ENCODE assay signal across 9 mouse cellular contexts in genomic region chr10:91883155-91883554, GRCm38 (mm10).
DNase-seq lines count a peak whose midpoint lies in the region; ATAC-seq lines count a peak whose summit lies in the region.
"Had no signal": no experiment of that assay in that cellular context is flagged by ENCODE, and none has a peak within 500 bp of the region (broad histone marks: within the 10 kb centered on the region; RNA-seq: fewer than 3 reads in every experiment).

No protein-coding gene starts in this region.

- DNase-seq in forebrain, embryonic 14.5 days (ENCODE audit: low spot score) = peak; percentile 7
- DNase-seq in midbrain, embryonic 10.5 days (ENCODE audit: low spot score) = peak; percentile 27
- peak; percentile 27 for DNase-seq in embryo, embryonic 10 days (ENCODE audit: low spot score)
- DNase-seq in mesoderm, embryonic 11.5 days (ENCODE audit: low read depth, low spot score) = peak; percentile 21

- H3K9me3 ChIP-seq in forebrain, embryonic 14.5 days (replicated peaks; ENCODE audit: control insufficient read depth, low read length) = no peaks in the 10 kb centered on the region
- no peaks in the 10 kb centered on the region for H3K9me3 ChIP-seq in forebrain, embryonic 15.5 days
- no peaks in the 10 kb centered on the region for H3K9me3 ChIP-seq in midbrain, embryonic 10.5 days (replicated peaks)
- H3K9me3 ChIP-seq in midbrain, embryonic 16.5 days (replicated peaks; ENCODE audit: control insufficient read depth, low read length, poor library complexity, severe bottlenecking) = no peaks in the 10 kb centered on the region

- H3K4me3 ChIP-seq in forebrain, embryonic 14.5 days (ENCODE audit: low read depth, low read length) = no peak overlapping the region
- H3K4me3 ChIP-seq in forebrain, embryonic 15.5 days = no peak overlapping the region
- no peak overlapping the region for H3K4me3 ChIP-seq in midbrain, embryonic 10.5 days
- no peak overlapping the region for H3K4me3 ChIP-seq in midbrain, embryonic 16.5 days (ENCODE audit: low read depth, low read length)

- H3K36me3 ChIP-seq in forebrain, embryonic 14.5 days (ENCODE audit: control insufficient read depth, insufficient read depth, low read length) = no peaks in the 10 kb centered on the region
- H3K36me3 ChIP-seq in forebrain, embryonic 15.5 days = no peaks in the 10 kb centered on the region
- H3K36me3 ChIP-seq in midbrain, embryonic 10.5 days = no peaks in the 10 kb centered on the region
- H3K36me3 ChIP-seq in midbrain, embryonic 16.5 days (ENCODE audit: control insufficient read depth, insufficient read depth, low read length) = no peaks in the 10 kb centered on the region
- H3K36me3 ChIP-seq: G1E had no signal

- ATAC-seq in forebrain, embryonic 14.5 days = no peak
- no peak for ATAC-seq in forebrain, embryonic 15.5 days (replicated peaks)
- no peak for ATAC-seq in midbrain, embryonic 16.5 days
- no peak for ATAC-seq in erythroid progenitor cell, adult 5-6 weeks (replicated peaks; ENCODE audit: low FRiP score, poor library complexity, severe bottlenecking)
- ATAC-seq in inflammation-experienced regulatory T-cells, adult 6 months = no peak

- no peaks in the 10 kb centered on the region for H3K27me3 ChIP-seq in forebrain, embryonic 14.5 days (replicated peaks; ENCODE audit: control insufficient read depth, insufficient read depth, low read length)
- H3K27me3 ChIP-seq in forebrain, embryonic 15.5 days = 0 out of 2 replicates have a peak, but pooled peaks cover 4% of the 10 kb centered on the region
- no peaks in the 10 kb centered on the region for H3K27me3 ChIP-seq in midbrain, embryonic 10.5 days (ENCODE audit: low read depth, poor library complexity, severe bottlenecking)
- no peaks in the 10 kb centered on the region for H3K27me3 ChIP-seq in midbrain, embryonic 16.5 days (ENCODE audit: control insufficient read depth, insufficient read depth, low read depth, low read length)

- no peak overlapping the region for H3K9ac ChIP-seq in forebrain, embryonic 14.5 days (ENCODE audit: low read length)
- H3K9ac ChIP-seq in forebrain, embryonic 15.5 days (replicated peaks) = no peak overlapping the region
- no peak overlapping the region for H3K9ac ChIP-seq in midbrain, embryonic 16.5 days (ENCODE audit: low read depth, low read length)

- WGBS in forebrain, embryonic 14.5 days = 71% methylated on average over 5 of the region's 5 CpGs
- WGBS in forebrain, embryonic 15.5 days = 72% methylated on average over 5 of the region's 5 CpGs
- WGBS in midbrain, embryonic 10.5 days = 60% methylated on average over 5 of the region's 5 CpGs
- 71% methylated on average over 5 of the region's 5 CpGs for WGBS in midbrain, embryonic 16.5 days

- no peak overlapping the region for H3K27ac ChIP-seq in forebrain, embryonic 14.5 days (ENCODE audit: low read depth, low read length)
- H3K27ac ChIP-seq in forebrain, embryonic 15.5 days (replicated peaks) = no peak overlapping the region
- no peak overlapping the region for H3K27ac ChIP-seq in midbrain, embryonic 10.5 days (replicated peaks)
- H3K27ac ChIP-seq in midbrain, embryonic 16.5 days (ENCODE audit: low read length) = no peak overlapping the region

- H3K4me2 ChIP-seq in forebrain, embryonic 14.5 days (ENCODE audit: low read length) = no peak overlapping the region
- no peak overlapping the region for H3K4me2 ChIP-seq in forebrain, embryonic 15.5 days (replicated peaks)
- no peak overlapping the region for H3K4me2 ChIP-seq in midbrain, embryonic 16.5 days (ENCODE audit: low read length)

- peaks cover 6% of the 10 kb centered on the region; the same call in 1 of the 2 replicates for H3K4me1 ChIP-seq in forebrain, embryonic 14.5 days (ENCODE audit: control insufficient read depth, insufficient read depth, low read length)
- H3K4me1 ChIP-seq in forebrain, embryonic 15.5 days = peaks cover 14% of the 10 kb centered on the region
- H3K4me1 ChIP-seq in midbrain, embryonic 10.5 days = peaks cover 26% of the 10 kb centered on the region
- peaks cover 7% of the 10 kb centered on the region for H3K4me1 ChIP-seq in midbrain, embryonic 16.5 days (ENCODE audit: control insufficient read depth, insufficient read depth, low read length)
